Mouse (Mus musculus): Measurements from ENCODE around the gene Wee2.

Gene Wee2

GRCm38 (mm10) chr6:40493229-40493628 lies 54.3 kb downstream of the Wee2 start, which contains the start of gene Tas2r108:
TSS of gene Tas2r108 (plus strand) at chr6:40493529.
- in situ Hi-C loops (cut with MboI; ENCODE audit: low pct_unique_long_range_greater_than_20kb in 1 of 2, low sequenced_read_pairs in 2 of 2, unreplicated experiment in 1 of 2) = loop anchor here in 1 of 2 experiments (25.0 kb wide), 1 partner anchor 194 kb away; no protein-coding TSS in a partner anchor
